Mouse (Mus musculus) right cerebral cortex, adult 2 months (tissue): ENCODE results near the gene Usp33.
A peak's percentile ranks its signal among the peaks of the same experiment; 100 is the strongest.

ENCODE experiments used
- DNase-seq, 2 experiments: peaks; one replicate each; pipeline ENCODE4 v3.0.0; 2021 to 2022; ENCODE audit warnings: low spot score in 2 of 2

The Usp33 gene

DNA sequence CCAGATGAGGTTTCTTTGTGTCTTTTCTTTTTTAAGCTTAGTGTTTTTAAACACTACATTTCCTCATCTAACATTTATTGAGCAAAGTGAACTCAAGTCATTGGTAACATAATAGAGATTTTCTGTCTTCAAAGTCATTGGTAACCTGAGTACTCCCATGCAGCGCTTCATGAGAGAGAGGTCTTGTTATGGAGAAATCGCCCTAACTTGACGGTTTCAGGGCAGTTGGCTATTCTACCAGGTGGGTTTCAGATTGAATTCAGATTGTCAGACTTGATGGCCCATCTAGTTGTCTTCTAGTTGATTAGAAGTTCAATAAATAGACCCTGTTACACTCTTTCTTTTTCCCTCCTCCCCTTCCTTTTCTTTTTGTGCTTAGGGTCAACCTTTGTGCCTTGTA, 54.6 kb downstream of the Usp33 start:
- DNase-seq: no peak

DNA sequence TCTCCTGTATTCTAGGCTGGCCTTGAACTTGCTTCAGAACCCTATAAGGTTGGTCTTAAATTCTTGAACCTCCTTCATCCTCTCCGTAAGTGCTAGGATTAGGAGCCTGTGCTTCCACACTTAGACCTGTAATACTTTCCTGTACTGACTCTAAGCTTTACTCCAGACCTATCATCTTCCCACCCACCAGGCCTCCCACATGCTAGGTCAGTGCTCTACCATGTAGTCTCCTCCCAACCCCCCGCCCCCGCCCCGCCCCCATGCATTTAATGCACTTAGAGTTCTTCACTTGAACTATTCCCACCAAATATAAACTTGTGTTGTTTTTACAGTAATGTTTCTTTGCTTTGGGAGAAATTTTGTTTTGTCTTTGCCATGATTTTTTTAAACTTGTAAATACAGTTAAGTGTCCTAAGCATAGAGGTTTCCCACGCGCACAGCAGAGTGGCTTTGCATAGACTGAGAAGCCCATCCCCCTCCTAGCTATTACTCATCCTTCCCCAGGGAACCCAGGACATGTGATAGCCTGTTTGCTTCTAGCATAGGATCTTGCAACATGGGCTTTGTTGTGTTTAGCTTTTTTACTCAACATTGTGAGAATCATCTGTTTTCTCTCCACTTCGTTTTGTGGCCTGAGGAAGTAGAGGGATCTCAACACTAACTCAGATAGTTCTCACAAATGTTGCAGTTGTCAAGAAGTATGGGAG, 55.8 kb downstream of the Usp33 start:
- no peak for DNase-seq

DNA sequence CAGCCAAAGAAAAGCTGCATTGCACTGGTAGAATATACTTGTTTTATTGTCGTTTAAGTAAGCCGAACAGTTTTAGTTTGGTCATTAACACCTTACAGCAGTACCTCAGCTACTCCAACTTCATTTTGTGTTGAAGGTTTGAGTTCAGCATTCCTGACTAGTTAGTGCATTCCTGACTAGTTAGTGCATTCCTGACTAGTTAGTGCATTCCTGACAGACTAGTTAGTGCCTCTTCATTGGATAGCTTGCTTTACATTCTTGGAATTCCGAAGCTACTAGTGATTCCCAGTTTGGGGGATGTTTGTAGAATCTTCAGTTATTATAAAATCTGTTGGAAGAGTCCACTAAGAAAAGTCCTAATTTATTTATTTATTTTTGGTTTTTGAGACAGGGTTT, 56.4 kb downstream of the Usp33 start:
- DNase-seq: no peak

DNA sequence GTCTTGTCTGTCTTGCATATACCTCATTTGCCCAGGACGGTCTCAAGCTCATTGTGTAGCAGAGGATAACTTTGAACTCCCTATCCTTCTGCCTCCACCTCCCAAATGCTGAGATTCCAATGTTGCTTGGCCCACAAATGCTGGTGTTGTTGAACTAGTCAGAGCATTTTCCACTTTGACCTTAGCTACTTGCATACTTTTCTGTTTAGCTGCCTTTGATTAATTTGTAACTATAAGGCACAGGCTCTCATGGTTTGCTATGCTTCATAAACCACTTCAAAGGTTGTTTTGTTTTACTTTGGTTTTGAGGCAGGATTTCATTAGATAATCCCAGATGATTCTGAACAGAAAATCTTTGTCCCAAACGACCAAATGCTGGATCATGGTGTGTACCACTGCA, 57.5 kb downstream of the Usp33 start:
- DNase-seq: no peak

DNA sequence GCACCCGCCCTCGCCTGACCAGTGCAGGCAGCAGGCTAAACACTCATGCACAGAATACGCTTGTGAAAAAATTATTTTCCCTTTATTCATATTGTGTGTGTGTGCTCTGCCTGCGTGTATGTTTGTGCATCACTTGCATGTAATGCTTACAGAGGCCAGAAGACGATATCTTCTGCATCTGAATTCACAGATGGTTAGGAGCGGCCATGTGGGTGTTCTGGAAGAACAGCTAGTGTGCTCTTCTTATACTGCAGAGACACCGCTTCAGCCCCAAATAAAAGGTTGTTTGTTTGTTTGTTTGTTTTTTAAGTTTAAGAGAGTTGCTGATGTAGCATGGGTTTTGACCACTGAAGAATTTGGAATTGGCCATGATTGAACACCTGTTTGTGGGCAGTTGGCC, 59.1 kb downstream of the Usp33 start:
- DNase-seq: peak in 1 of 2 experiments; percentile 32

DNA sequence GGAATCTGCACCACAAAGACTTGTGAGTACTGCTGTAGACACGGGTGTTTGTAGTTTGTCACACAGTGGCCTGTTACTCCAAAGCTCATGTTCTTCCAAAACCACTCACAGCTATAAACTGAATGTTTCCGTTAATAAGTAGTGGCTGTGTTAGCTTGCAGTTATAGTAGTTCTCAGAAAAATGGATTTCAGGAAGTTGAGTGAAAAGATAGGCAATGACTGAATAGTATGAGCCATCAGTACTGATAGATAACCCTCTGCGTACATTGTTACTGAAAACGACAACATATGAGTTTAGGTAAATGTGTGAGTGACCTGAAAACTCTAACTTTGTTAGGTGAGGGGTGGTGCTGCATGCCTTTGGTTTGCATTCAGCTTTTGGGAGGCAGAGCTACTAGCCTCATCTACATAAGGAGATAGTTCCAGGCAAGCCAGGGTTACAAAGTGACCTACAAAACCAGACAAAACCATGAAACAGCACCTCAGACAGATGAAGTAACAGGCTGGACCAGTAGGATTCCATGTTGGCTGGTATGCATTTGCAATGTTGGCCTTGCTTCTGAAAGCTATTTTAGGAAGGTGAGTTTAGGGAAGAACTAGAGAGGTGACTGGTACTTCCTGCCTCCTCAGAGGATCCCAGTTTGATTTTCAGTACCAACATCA, 59.8 kb downstream of the Usp33 start:
- no peak for DNase-seq

DNA sequence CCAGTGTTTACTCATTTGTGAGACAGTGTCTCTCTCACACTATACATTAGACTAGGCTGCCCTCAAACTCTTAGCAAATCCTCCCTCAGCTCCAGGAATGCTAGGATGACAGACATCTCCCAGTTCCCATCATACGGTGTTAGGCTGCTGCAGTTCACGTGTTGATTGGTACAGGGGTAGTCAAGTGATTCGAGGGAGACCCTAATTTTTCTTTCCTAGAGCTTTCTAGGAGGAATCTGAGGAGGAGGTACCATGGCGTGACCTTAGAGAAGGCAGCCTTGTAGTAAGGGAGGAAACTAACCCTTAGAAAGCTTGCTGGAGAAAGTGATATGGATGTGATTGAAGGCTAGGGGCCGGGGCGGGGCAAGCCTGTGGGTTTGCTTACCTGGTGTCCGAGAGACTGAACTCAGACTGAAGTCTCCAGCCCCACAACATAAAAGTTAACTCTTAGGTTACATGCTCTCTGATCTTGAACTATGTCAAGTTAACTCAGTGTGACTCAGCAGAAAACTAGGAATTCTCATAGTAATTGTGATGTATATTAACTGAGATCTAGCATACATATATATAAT, 64.8 kb downstream of the Usp33 start:
- DNase-seq: no peak

DNA sequence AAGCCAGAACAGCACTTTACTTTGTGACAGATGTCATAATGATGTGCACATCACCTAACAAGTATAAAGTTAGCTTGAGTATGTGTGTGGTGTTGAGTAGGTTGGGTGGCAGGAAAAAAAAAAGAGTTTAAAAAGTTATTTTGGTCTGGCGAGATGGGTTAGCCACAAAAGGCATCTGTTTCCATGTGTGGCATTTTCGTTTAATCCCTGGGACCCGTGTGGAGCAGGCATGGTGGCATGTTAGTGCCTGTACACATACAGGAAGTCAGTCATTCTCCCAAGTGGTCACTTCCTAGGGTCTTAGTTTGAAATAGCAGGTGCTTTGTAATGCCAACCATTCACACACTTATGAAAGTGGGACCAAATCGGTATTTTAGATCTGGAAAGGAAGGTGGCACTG, 66.1 kb downstream of the Usp33 start:
- no peak for DNase-seq

DNA sequence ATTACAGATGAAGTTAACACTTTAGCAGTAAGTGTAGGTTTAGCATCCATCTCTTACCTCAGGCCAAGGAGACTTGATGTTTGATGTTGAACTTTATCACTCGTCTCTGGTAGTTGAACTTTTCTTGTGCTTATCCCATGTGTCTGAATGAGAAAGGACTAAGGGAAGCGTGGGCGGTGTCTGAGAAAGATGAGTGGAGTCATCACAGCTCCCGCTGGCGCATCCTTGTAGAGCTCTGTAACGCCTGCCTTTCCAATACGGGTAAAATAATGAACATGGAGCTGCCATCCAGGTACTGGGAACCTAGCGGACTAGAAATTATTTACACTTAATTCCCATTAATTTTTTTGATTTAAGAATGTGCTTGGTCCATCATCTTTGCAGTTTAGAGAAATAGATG, 82.6 kb downstream of the Usp33 start:
- DNase-seq: peak; percentile 34 to 36

DNA sequence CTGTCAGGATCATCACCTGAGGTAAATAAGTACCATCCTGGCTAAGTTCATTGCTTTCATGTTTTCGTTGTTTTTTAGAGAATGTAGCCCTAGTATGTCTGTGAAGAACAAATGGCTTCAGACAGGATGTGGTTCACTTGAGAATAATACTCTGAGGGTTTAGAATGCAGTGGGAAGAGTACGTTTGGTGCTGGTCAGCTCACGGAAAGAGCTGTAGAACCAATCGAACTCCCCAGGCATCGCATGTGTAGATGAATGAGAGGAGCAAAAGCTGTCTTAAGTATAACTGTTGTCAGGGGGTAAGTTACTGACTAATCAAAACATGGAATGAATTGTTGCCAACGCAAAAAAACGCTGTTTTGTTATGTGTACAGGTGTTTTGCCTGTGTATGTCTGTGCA, 86.4 kb downstream of the Usp33 start:
- DNase-seq: no peak

DNA sequence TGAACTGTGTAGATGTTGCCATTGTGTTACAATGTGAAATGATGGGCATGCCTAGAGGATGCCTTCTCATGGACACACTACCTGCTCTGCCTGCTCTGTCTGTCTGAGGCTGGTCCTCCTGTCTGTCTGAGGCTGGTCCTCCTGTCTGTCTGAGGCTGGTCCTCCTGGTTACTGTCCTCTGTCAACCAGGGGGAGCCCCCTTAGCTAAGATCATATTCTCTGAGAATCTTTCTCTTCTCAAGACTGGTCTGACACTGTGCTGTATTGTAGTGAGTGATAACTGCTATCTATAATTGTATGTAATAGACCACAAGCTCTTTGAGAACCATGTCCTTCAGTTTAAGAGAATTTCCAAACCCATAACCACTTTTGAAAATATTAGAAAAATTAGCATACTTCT, 89.3 kb downstream of the Usp33 start:
- no peak for DNase-seq

DNA sequence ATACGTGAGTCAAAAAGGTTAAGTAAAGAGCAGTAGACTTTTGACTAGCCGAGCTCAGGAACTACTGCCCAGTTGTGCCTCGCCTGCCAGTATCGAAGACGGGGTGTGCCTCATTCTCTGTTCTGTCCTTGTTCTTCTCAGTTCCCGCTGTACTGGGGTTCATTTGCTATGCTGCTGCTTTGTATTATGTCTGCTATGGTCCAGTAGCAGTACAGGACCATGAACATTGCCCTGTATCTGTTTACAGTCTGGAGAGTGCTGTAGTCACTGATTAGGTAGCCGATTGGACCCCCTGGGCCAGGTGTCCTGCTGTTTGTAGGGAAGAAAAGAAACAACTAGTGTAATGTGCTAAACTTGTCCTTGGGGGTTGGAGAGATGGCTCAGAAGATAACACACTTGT, 91.8 kb downstream of the Usp33 start:
- DNase-seq: no peak

DNA sequence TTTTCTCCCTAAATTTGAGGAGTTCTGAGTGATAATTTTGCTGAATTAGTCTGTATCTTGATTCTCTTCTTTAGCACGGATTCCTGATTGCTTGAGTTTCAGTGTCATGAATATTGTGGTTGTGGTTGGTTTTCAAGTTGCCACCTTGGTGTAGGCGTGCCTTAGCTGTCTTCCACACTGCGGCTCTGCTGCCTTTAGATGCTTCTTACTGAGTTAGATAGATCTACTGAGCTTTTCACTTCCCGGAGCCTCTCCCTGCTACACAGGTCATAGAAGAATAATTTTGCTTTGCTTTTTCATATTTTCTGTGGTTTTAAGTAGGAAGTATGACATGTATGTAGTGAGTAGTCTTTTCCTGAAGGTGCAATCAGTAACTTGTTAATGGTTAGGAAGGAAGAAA, 96.5 kb downstream of the Usp33 start:
- no peak for DNase-seq
